Mouse (Mus musculus) C2C12 (cell line): Measurements from ENCODE around the gene Slc36a1. TPM values are rescaled to one million over a fixed set of nuclear protein-coding genes. Genes with fewer than 3 reads are reported as not detected.

Source experiments
- H3K27me3 ChIP-seq: one replicate; pipeline ENCODE4 v1.6.1; 2011; ENCODE audit not compliant: control insufficient read depth, insufficient read depth, insufficient read length
- H3K36me3 ChIP-seq: one replicate; pipeline ENCODE4 v1.6.1; 2011; ENCODE audit not compliant: control insufficient read depth, insufficient read depth
- H3K4me3 ChIP-seq: one replicate; pipeline ENCODE4 v1.5.1; 2011; ENCODE audit warnings: mild to moderate bottlenecking, control low read depth; ENCODE audit not compliant: poor library complexity, insufficient read depth, severe bottlenecking
- H3K79me2 ChIP-seq: one replicate; pipeline ENCODE4 v1.6.1; 2011; ENCODE audit not compliant: control insufficient read depth, insufficient read depth
- H3K79me3 ChIP-seq: one replicate; pipeline ENCODE4 v1.6.1; 2011; ENCODE audit warnings: low read depth, control low read depth
- H3ac ChIP-seq: one replicate; pipeline ENCODE3; 2011; ENCODE audit warnings: low read depth; ENCODE audit not compliant: control insufficient read depth, insufficient read length
- CEBPB ChIP-seq: IDR thresholded peaks from one replicate; pipeline ENCODE4 v1.6.1; 2011; ENCODE audit warnings: low read depth, mild to moderate bottlenecking, control low read depth, moderate library complexity
- CTCF ChIP-seq: IDR thresholded peaks from one replicate; pipeline ENCODE4 v1.5.1; 2011; ENCODE audit not compliant: control insufficient read depth, insufficient read depth, insufficient read length
- FOSL1 ChIP-seq: IDR thresholded peaks from one replicate; pipeline ENCODE4 v1.8.0; 2011; ENCODE audit warnings: mild to moderate bottlenecking, low read length; ENCODE audit not compliant: poor library complexity, insufficient read depth, severe bottlenecking
- MAX ChIP-seq: IDR thresholded peaks from one replicate; pipeline ENCODE4 v1.6.1; 2011; ENCODE audit warnings: mild to moderate bottlenecking, control low read depth
- MYOD1 ChIP-seq: IDR thresholded peaks from one replicate; pipeline ENCODE4 v1.6.1; 2011; ENCODE audit warnings: low read depth; ENCODE audit not compliant: control insufficient read depth, insufficient read length
- MYOG ChIP-seq: IDR thresholded peaks from one replicate; pipeline ENCODE4 v1.6.1; 2011; ENCODE audit not compliant: control insufficient read depth, insufficient read length; ENCODE audit errors: extremely low read depth
- USF1 ChIP-seq: IDR thresholded peaks from one replicate; pipeline ENCODE4 v1.6.1; 2011; ENCODE audit warnings: low read depth, mild to moderate bottlenecking, control low read depth, moderate library complexity
- polyA plus RNA-seq: library from polyadenylated mRNA; unstranded; fragments of >200 nt; fragmentation: generic; extraction: Trizol; gene quantifications from one replicate; pipeline ENCODE4 v1.2.1, GENCODE M21; 2012; ENCODE audit warnings: missing spikeins

Slc36a1 gene
- polyA plus RNA-seq, 1 experiment: 4.5 TPM

- Histone ChIP-seq H3K36me3 (no peaks in the 10 kb centered on the region), H3K79me3 (no peaks in the 10 kb centered on the region), H3ac (no peak overlapping the region), H3K79me2 (no peaks in the 10 kb centered on the region), H3K4me3 (no peak overlapping the region), H3K27me3 (peaks cover 16% of the 10 kb centered on the region)
- TF ChIP-seq MAX (no peak), CTCF (no peak), CEBPB (no peak), FOSL1 (no peak), MYOD1 (no peak), MYOG (no peak), USF1 (no peak)
Measured at GRCm38 (mm10) chr11:55165748-55166147, 38.4 kb upstream of the Slc36a1 start.

DNA sequence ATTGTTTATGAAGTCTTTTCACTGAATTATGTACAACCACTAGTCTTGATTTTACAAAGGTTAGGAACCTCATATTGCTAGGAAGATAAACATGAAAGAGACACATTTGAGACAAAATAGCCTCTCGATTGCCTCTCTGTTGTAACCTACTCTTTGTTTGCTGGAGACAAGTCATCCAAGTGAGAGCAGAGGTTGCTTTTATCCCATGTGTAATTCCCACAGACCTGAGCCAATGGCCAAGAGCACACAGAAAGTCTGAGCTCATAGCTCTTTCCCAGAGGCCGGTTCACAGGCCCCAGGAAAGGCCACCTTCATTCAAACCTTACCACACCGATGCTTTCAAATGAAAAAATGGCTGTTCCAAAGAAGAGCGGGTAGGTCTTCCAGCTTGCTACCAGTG is 35.6 kb upstream of the Slc36a1 start:
- Histone ChIP-seq H3K79me3 (no peaks in the 10 kb centered on the region), H3K27me3 (peaks cover 16% of the 10 kb centered on the region), H3K4me3 (no peak overlapping the region), H3ac (no peak overlapping the region), H3K79me2 (no peaks in the 10 kb centered on the region), H3K36me3 (no peaks in the 10 kb centered on the region)
- no peak for TF ChIP-seq CTCF
- TF ChIP-seq MYOD1: no peak
- TF ChIP-seq USF1: no peak
- no peak for TF ChIP-seq MYOG
- TF ChIP-seq FOSL1: no peak
- TF ChIP-seq CEBPB: no peak
- TF ChIP-seq MAX: no peak

- TF ChIP-seq USF1: no peak
- TF ChIP-seq MAX: no peak
- no peak for TF ChIP-seq MYOG
- TF ChIP-seq FOSL1: no peak
- TF ChIP-seq CEBPB: no peak
- TF ChIP-seq MYOD1: no peak
- no peak for TF ChIP-seq CTCF
- Histone ChIP-seq H3K79me2 (no peaks in the 10 kb centered on the region), H3K27me3 (peaks cover 16% of the 10 kb centered on the region), H3K36me3 (no peaks in the 10 kb centered on the region), H3ac (no peak overlapping the region), H3K79me3 (no peaks in the 10 kb centered on the region), H3K4me3 (no peak overlapping the region)
Measured at GRCm38 (mm10) chr11:55168914-55169313, 35.2 kb upstream of the Slc36a1 start.

- TF ChIP-seq MYOD1 (no peak), MAX (no peak), CTCF (no peak), MYOG (no peak), FOSL1 (no peak), CEBPB (no peak), USF1 (no peak)
- Histone ChIP-seq H3K79me2 (no peaks in the 10 kb centered on the region), H3ac (no peak overlapping the region), H3K27me3 (peaks cover 28% of the 10 kb centered on the region), H3K36me3 (no peaks in the 10 kb centered on the region), H3K79me3 (no peaks in the 10 kb centered on the region), H3K4me3 (no peak overlapping the region)
Measured at GRCm38 (mm10) chr11:55170501-55170900, 33.6 kb upstream of the Slc36a1 start.

DNA sequence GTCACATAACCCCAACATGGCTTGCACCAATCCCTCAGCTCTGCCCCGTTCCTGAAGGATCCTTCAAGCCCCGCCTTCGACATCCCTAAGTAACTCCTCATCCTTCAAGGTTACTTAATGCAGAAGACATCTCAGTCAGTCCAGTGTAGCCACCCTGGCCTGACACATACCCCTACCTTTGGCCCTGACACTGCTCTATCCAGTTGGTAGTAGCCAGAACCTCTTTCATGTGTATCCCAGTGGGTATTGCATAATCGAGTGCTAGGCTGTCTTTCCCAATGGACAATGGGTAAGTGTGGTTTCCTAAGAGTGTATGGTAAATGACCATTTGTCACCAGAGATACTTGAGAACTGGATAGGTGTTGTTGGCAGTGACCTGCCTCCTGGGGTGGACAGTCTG is 25.3 kb upstream of the Slc36a1 start:
- H3K79me3 ChIP-seq: no peaks in the 10 kb centered on the region
- H3K36me3 ChIP-seq: no peaks in the 10 kb centered on the region
- H3K79me2 ChIP-seq: no peaks in the 10 kb centered on the region
- H3K27me3 ChIP-seq: peaks cover 49% of the 10 kb centered on the region
- no peak overlapping the region for H3K4me3 ChIP-seq
- TF ChIP-seq USF1 (no peak), MYOD1 (no peak), CTCF (no peak), CEBPB (peak; percentile 37), FOSL1 (no peak), MYOG (no peak)
- H3ac ChIP-seq: no peak overlapping the region

DNA sequence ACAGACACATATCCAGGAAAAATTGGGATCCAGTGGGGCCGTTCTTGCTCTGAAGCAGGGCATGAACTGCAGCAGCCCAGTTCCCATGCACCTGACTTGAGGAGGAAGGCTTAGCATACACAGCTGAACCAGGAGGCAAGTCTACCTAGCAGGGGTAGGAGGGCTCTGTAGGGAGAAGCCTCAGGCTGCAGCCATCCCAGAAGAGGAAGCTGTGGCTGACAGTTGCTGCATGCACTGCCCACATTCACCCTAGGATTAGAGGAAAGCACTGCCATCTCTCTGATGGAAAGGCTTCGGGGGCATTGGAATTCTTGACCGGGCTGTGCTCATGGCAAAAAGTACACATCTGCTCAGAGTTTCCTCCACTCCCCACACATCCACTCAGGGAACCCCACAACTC is 24.3 kb upstream of the Slc36a1 start:
- no peak overlapping the region for H3K4me3 ChIP-seq
- no peak for TF ChIP-seq MAX
- no peak for TF ChIP-seq CEBPB
- no peak for TF ChIP-seq FOSL1
- no peak for TF ChIP-seq CTCF
- TF ChIP-seq USF1: no peak
- no peak for TF ChIP-seq MYOD1
- TF ChIP-seq MYOG: no peak
- no peak overlapping the region for H3ac ChIP-seq
- no peaks in the 10 kb centered on the region for H3K79me2 ChIP-seq
- H3K27me3 ChIP-seq: peaks cover 51% of the 10 kb centered on the region
- no peaks in the 10 kb centered on the region for H3K79me3 ChIP-seq
- no peaks in the 10 kb centered on the region for H3K36me3 ChIP-seq
